Mouse (Mus musculus) embryonic facial prominence, embryonic 15.5 days (tissue): Measurements from ENCODE around the gene Bpifb5. TPM values are rescaled to one million over a fixed set of nuclear protein-coding genes. Genes with fewer than 3 reads are reported as not detected.
A peak's percentile ranks its signal among the peaks of the same experiment; 100 is the strongest.
"Not testable (repeated sequence)": the region's sequence is repeated elsewhere in the genome, so short reads cannot be mapped to it uniquely, and the experiment has no call there.

ENCODE experiments used
- ATAC-seq: fragments of 200-750 bp; cut with Nextera tagmentation; 2 replicates; pipeline ENCODE4 v1.8.0; 2017; ENCODE audit warnings: low read depth, moderate TSS enrichment; ENCODE audit not compliant: insufficient number of reproducible peaks, low FRiP score, low TSS enrichment
- H3K27ac ChIP-seq: fragments of 300-500 bp; sonication (generic); replicated peaks from 2 replicates; pipeline ENCODE4 v1.5.1; 2015; ENCODE audit warnings: mild to moderate bottlenecking, inconsistent platforms
- H3K27me3 ChIP-seq: fragments of 300-500 bp; sonication (generic); 2 replicates; pipeline ENCODE4 v1.6.1; 2015; ENCODE audit warnings: inconsistent platforms
- H3K36me3 ChIP-seq: fragments of 300-500 bp; sonication (generic); 2 replicates; pipeline ENCODE4 v1.6.1; 2015; ENCODE audit warnings: mild to moderate bottlenecking, inconsistent platforms
- H3K4me1 ChIP-seq: fragments of 300-500 bp; sonication (generic); 2 replicates; pipeline ENCODE4 v1.6.1; 2015; ENCODE audit warnings: inconsistent platforms
- H3K4me2 ChIP-seq: fragments of 300-500 bp; sonication (generic); replicated peaks from 2 replicates; pipeline ENCODE4 v1.6.1; 2015; ENCODE audit warnings: mild to moderate bottlenecking, inconsistent platforms
- H3K4me3 ChIP-seq: fragments of 300-500 bp; sonication (generic); replicated peaks from 2 replicates; pipeline ENCODE4 v1.5.1; 2015; ENCODE audit warnings: mild to moderate bottlenecking, inconsistent platforms
- H3K9ac ChIP-seq: fragments of 300-500 bp; sonication (generic); 2 replicates; pipeline ENCODE4 v1.6.1; 2015; ENCODE audit warnings: inconsistent platforms
- H3K9me3 ChIP-seq: fragments of 300-500 bp; sonication (generic); replicated peaks from 2 replicates; pipeline ENCODE4 v1.6.1; 2016; ENCODE audit warnings: inconsistent platforms
- WGBS: fragments of 180-500 bp; shearing (Covaris S2); methylation state at CpG from one replicate; pipeline ENCODE4 v1.1.7; 2015; 5-methylcytosine and 5-hydroxymethylcytosine counted together
- polyA plus RNA-seq: library from polyadenylated mRNA; unstranded; fragments of >200 nt; fragmentation: Nextera tagmentation; extraction: Ambion mirVana; gene quantifications from 2 replicates; pipeline ENCODE4 v1.2.1, GENCODE M21; 2015

Bpifb5 gene
- 0.96 and 1.2 TPM in 2 replicates for polyA plus RNA-seq

GRCm38 (mm10) chr2:154223265-154223916 lies at the start of gene Bpifb5:
Bpifb5 (plus strand) TSS chr2:154223742.
- H3K27ac ChIP-seq, result peak within 1 kb of the TSS; percentile 51
- peak within 1 kb of the TSS; percentile 24 for H3K4me2 ChIP-seq
- H3K4me3 ChIP-seq, result no peak within 1 kb of the TSS
- ATAC-seq, result peak; percentile 63
- no peak within 1 kb of the TSS for H3K9ac ChIP-seq
- no peaks in the 10 kb centered on the region for H3K9me3 ChIP-seq
- no peaks in the 10 kb centered on the region for H3K27me3 ChIP-seq
- peaks cover 32% of the 10 kb centered on the region for H3K4me1 ChIP-seq
- 8% methylated on average over 14 of the region's 14 CpGs for WGBS
- H3K36me3 ChIP-seq, result no peaks in the 10 kb centered on the region

DNA sequence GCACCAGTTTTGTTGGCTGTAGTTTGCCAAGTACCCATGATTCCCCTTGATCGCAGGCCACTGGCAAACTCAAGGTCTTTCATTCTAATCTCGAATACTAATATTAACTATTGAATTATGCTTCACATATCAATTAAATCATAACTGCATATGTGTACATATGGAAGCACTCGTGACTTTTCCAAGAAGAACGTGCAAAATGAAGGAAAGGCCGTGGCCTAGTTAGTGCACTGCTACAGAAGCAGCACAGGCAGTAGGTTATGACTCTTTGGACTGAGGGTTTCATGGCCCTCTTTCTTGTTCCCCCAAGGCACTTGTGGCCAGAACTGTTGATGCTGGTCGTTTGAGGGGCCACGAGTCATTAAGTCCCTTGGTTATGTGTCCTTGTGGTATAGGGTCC lies 41.6 kb upstream of the Bpifb5 start:
- H3K4me3 ChIP-seq, H3K27ac ChIP-seq, ATAC-seq, H3K4me1 ChIP-seq, H3K9ac ChIP-seq, H3K9me3 ChIP-seq, H3K4me2 ChIP-seq, H3K36me3 ChIP-seq, H3K27me3 ChIP-seq: not testable (repeated sequence)
- 83% methylated on average over 7 of the region's 7 CpGs for WGBS

GRCm38 (mm10) chr2:154183061-154183460 lies 40.5 kb upstream of the Bpifb5 start:
- not testable (repeated sequence) for H3K4me3 ChIP-seq, H3K36me3 ChIP-seq, H3K9ac ChIP-seq, ATAC-seq, H3K27ac ChIP-seq, H3K4me1 ChIP-seq, H3K9me3 ChIP-seq, H3K27me3 ChIP-seq, H3K4me2 ChIP-seq
- WGBS, result 69% methylated on average over 4 of the region's 4 CpGs

DNA sequence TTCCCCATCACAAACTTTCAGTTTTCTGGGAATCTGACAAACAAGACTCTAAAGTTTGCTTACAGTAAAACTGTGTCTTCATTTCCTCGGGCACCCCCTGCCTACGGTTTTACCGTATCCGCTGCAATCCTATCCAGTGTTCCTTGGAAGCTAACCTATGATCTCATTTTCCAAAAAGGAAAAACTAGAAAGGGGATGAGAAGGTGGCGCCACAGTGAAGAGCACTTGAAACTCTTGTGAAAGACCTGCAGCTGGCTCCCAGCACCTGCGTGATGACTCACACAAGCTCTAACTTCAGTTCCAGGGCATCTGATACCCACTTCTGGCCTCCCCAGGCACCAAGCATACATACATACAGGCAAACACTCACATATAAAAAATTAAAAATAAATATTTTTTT lies 38.2 kb upstream of the Bpifb5 start:
- Histone ChIP-seq H3K36me3 (no peaks in the 10 kb centered on the region), H3K27ac (peak overlapping the region; percentile 11; the same call in 1 of the 2 replicates), H3K9me3 (no peaks in the 10 kb centered on the region), H3K4me2 (no peak overlapping the region), H3K27me3 (no peaks in the 10 kb centered on the region), H3K4me1 (no peaks in the 10 kb centered on the region), H3K4me3 (no peak overlapping the region), H3K9ac (no peak overlapping the region)
- WGBS, result 73% methylated on average over 6 of the region's 6 CpGs
- no peak for ATAC-seq

DNA sequence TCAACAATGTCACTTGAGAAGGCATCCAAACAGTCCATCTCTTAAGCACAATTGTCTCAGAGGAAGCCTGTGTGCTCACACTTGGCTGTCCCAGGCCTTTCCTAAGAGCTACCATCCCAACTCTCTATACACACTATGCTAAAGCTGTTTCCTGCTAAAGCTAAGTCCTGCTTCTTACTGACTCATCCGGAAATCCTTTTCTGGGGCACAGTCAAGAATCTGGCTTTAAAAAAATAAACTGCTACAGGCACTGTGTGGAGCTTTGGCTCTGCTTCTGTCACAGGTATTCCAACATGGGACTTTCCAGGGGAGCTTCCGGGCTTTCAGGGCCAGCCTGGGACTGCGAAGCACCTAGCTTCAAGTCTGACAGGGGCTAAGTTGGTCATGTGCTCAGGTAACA lies 37.8 kb upstream of the Bpifb5 start:
- no peak overlapping the region for H3K9ac ChIP-seq
- H3K4me1 ChIP-seq, result no peaks in the 10 kb centered on the region
- no peaks in the 10 kb centered on the region for H3K36me3 ChIP-seq
- no peaks in the 10 kb centered on the region for H3K27me3 ChIP-seq
- no peak for ATAC-seq
- H3K4me3 ChIP-seq, result no peak overlapping the region
- H3K27ac ChIP-seq, result no peak overlapping the region; the same call in 1 of the 2 replicates
- 70% methylated on average over 3 of the region's 3 CpGs for WGBS
- no peaks in the 10 kb centered on the region for H3K9me3 ChIP-seq
- no peak overlapping the region for H3K4me2 ChIP-seq

DNA sequence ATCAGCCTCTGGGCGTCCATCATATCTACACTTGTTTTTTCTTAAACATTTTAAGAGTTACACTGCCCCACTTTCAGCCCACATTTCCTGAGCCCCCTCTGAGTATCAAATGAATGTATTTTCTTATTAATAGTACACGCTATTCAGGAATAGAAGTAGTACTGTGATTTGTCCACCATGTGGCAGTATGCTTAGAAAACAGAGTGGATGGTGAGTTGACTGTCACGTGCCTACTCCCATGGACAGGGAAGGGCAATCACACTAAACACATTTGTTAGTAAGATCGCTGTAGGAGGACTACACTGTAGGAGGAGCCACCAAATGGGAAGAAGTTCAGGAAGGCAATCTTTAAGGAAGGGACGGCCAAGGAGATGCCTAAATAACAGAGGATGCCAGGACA lies 36.1 kb upstream of the Bpifb5 start:
- Histone ChIP-seq H3K4me2 (no peak overlapping the region), H3K4me1 (no peaks in the 10 kb centered on the region), H3K27me3 (no peaks in the 10 kb centered on the region), H3K9me3 (no peaks in the 10 kb centered on the region), H3K27ac (no peak overlapping the region), H3K9ac (no peak overlapping the region), H3K4me3 (no peak overlapping the region), H3K36me3 (no peaks in the 10 kb centered on the region)
- WGBS, result 44% methylated on average over 5 of the region's 5 CpGs
- ATAC-seq, result no peak

DNA sequence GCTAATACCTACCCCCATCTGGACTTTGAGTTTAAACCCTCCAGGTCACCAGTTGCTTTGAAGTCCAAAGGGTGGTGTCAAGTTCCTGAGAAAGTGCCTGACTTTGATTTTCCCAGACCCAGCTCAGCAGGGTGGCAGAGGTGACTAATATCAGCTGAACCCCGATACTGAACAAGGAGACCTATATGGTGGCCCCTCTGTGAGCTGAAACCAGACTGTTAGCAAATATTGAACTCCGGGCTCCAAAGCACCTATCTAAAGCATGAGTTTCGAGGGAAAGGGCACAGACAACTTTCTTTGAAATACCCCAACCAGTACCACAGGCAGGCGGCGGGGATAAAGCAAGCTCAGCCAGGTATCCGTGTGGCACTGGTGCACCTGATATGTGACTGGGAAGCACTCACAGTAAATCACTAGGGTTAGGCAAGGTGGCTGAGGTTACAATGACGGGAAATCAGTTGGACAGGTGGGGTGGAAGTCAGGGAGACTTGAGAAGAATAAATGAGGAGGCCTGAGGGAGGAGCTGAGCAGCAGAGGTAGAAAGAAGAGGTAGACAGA lies 33.6 kb upstream of the Bpifb5 start:
- H3K9me3 ChIP-seq, result no peaks in the 10 kb centered on the region
- no peaks in the 10 kb centered on the region for H3K36me3 ChIP-seq
- no peaks in the 10 kb centered on the region for H3K4me1 ChIP-seq
- H3K9ac ChIP-seq, result no peak overlapping the region
- no peaks in the 10 kb centered on the region for H3K27me3 ChIP-seq
- no peak overlapping the region for H3K4me3 ChIP-seq
- H3K4me2 ChIP-seq, result no peak overlapping the region
- 74% methylated on average over 7 of the region's 7 CpGs for WGBS
- H3K27ac ChIP-seq, result no peak overlapping the region
- ATAC-seq, result no peak

- Histone ChIP-seq H3K9me3 (no peaks in the 10 kb centered on the region), H3K27ac (no peak within 1 kb of the TSS), H3K4me1 (no peaks in the 10 kb centered on the region), H3K4me2 (no peak within 1 kb of the TSS), H3K4me3 (no peak within 1 kb of the TSS), H3K27me3 (no peaks in the 10 kb centered on the region), H3K36me3 (no peaks in the 10 kb centered on the region), H3K9ac (no peak within 1 kb of the TSS)
- ATAC-seq, result no peak
- 82% methylated on average over 11 of the region's 11 CpGs for WGBS
These were observed 32.8 kb upstream of the Bpifb5 start, which contains the start of gene Bpifb1 for GRCm38 (mm10) chr2:154190546-154191258. Bpifb1 (plus strand) TSS chr2:154190818.

GRCm38 (mm10) chr2:154192141-154192540 lies 31.4 kb upstream of the Bpifb5 start:
- no peak overlapping the region for H3K9ac ChIP-seq
- H3K27ac ChIP-seq, result no peak overlapping the region
- ATAC-seq, result no peak
- no peaks in the 10 kb centered on the region for H3K36me3 ChIP-seq
- H3K27me3 ChIP-seq, result no peaks in the 10 kb centered on the region
- no peaks in the 10 kb centered on the region for H3K9me3 ChIP-seq
- H3K4me3 ChIP-seq, result no peak overlapping the region
- no peaks in the 10 kb centered on the region for H3K4me1 ChIP-seq
- 71% methylated on average over 2 of the region's 2 CpGs for whole genome bisulfite sequencing
- no peak overlapping the region for H3K4me2 ChIP-seq

GRCm38 (mm10) chr2:154193071-154193470 lies 30.5 kb upstream of the Bpifb5 start:
- Histone ChIP-seq H3K9me3 (no peaks in the 10 kb centered on the region), H3K27ac (no peak overlapping the region), H3K9ac (no peak overlapping the region), H3K4me3 (no peak overlapping the region), H3K4me1 (no peaks in the 10 kb centered on the region), H3K4me2 (no peak overlapping the region), H3K36me3 (no peaks in the 10 kb centered on the region), H3K27me3 (no peaks in the 10 kb centered on the region)
- ATAC-seq, result no peak
- WGBS, result 93% methylated on average over 4 of the region's 4 CpGs

GRCm38 (mm10) chr2:154193994-154194504 lies 29.5 kb upstream of the Bpifb5 start:
- whole genome bisulfite sequencing, result 67% methylated on average over 5 of the region's 5 CpGs
- ATAC-seq, result no peak
- no peaks in the 10 kb centered on the region for H3K27me3 ChIP-seq
- no peak overlapping the region for H3K27ac ChIP-seq
- no peaks in the 10 kb centered on the region for H3K4me1 ChIP-seq
- no peak overlapping the region for H3K4me2 ChIP-seq
- no peak overlapping the region for H3K9ac ChIP-seq
- H3K4me3 ChIP-seq, result no peak overlapping the region
- H3K9me3 ChIP-seq, result no peaks in the 10 kb centered on the region
- no peaks in the 10 kb centered on the region for H3K36me3 ChIP-seq
